Mouse (Mus musculus): ENCODE results near the gene Gm20422.

Gm20422 gene

GRCm38 (mm10) chr8:69701810-69702209 lies 72.9 kb downstream of the Gm20422 start:
- DNase-seq (ENCODE audit: low spot score): no peak

Measured in spleen, adult 12 weeks (tissue).